Mouse (Mus musculus) kidney, embryonic 14.5 days (tissue): Measurements from ENCODE around the gene Tbc1d15. TPM values are rescaled to one million over a fixed set of nuclear protein-coding genes. Genes with fewer than 3 reads are reported as not detected.

Experiments
- polyA plus RNA-seq: library from polyadenylated mRNA; unstranded; fragments of >200 nt; fragmentation: Nextera tagmentation; extraction: Ambion mirVana; gene quantifications from 2 replicates; pipeline ENCODE4 v1.2.1, GENCODE M21; 2014

Tbc1d15 gene
- polyA plus RNA-seq, 1 experiment from 2014 or later: 67.5 TPM

Other genes starting within 250 kb of the Tbc1d15 start
- gene Tph2, start 66.4 kb downstream of the Tbc1d15 start, polyA plus RNA-seq: not detected in 2 replicates
- 9.4 and 10.9 TPM in 2 replicates for gene Rab21, start 64.1 kb upstream of the Tbc1d15 start, polyA plus RNA-seq
- 18.8 and 35.5 TPM in 2 replicates for gene Tmem19, start 111.0 kb upstream of the Tbc1d15 start, polyA plus RNA-seq
- gene Thap2, start 133.0 kb upstream of the Tbc1d15 start, polyA plus RNA-seq: 21.5 and 25.1 TPM in 2 replicates
- gene Zfc3h1, start 133.5 kb upstream of the Tbc1d15 start, polyA plus RNA-seq: 29.2 and 31.1 TPM in 2 replicates